Mouse (Mus musculus) kidney, postnatal 14 days (tissue): Measurements from ENCODE around the gene Pnma5.
"Not testable (repeated sequence)": the region's sequence is repeated elsewhere in the genome, so short reads cannot be mapped to it uniquely, and the experiment has no call there.

Experiments used
- DNase-seq: peaks from one replicate; pipeline ENCODE4 v3.0.0; 2022; ENCODE audit warnings: mixed read lengths

Gene Pnma5

DNA sequence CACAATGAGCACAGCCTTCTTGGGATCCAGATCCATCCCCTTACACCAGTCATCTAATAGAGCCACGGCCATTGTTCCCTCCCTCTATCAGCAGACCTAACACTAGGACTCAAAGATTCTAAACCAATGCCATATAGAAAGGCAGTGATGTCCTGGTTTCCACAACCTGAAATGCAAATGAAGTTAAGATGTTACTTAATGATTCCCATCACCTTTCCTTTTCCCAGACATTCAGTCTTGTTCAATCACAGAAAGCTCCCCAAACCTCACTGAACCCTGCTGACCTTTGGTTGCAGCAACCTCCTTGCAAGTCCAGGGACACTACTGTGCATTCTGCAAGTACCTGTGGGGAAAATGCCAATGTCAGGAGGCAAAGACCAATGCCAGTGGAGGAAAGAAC lies at the start of gene Pnma5:
TSS of gene Pnma5 (minus strand) at position 101 of the 400 bp plus-strand sequence.
- DNase-seq = no peak

DNA sequence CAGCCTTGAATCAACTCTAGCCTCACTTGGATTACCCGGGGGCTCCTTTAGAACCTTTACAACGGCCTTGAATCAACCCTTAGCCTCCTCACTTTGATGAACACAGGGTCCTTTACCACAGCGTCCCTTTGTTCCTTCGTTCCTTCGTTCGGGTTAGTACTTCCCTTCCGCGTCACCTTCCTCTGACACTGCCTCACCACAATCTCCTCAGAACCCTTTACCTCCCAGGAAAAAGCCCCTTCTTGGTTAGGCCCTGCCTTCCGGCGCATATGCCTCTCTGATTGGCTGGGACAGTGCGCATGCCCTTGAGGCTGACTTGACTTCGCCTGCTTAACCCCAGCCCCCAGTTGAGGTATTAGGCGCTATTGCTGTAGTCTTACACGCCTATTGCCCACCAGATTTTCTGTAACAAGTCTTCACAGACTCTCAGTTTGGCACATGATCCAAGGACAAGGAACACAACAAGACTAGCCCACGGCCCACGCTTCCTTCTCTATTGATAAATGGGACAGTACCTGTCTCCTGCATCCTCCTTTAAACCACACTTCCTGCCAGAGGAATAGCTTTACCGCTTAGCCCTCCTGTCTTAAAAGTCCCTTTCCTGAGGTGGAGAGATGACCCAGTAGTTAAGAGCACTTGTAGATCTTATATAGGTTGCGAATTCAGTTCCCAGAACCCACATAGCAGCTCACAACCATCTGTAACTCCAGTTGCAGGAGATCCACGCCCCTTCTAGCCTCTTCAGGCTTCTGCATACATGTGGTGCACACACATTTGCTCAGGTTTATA lies 45.6 kb upstream of the Pnma5 start, which contains the start of gene Xlr4a:
TSS of gene Xlr4a (minus strand) at position 212 of the 789 bp plus-strand sequence.
- DNase-seq = not testable (repeated sequence)

DNA sequence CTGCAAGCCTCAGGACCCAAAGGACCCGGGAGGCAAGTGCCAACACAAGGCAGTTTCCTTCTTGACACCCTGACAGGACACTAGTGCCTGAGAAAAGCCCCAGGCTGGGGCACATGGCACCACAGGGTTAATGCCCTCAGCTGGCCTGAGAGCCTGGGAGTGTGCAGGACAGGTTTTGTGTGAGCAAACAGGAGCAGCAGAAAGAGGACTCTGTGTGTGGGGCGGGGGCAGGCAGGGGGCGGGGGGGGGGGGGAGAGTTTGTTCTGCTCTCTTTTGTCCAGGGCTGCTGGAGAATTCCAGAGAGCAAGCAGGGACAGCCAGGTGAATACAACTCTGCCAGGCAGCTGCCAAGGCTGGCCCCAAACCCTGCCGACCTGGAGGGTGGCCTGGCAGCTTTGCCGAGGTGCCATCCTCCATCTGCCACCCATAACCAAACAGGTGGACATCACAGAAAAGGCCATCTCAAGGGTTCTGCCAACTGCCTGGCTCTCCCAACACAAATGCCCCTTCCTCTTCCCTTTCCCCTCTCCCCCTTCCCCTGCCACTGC lies 29.9 kb upstream of the Pnma5 start:
- not testable (repeated sequence) for DNase-seq

DNA sequence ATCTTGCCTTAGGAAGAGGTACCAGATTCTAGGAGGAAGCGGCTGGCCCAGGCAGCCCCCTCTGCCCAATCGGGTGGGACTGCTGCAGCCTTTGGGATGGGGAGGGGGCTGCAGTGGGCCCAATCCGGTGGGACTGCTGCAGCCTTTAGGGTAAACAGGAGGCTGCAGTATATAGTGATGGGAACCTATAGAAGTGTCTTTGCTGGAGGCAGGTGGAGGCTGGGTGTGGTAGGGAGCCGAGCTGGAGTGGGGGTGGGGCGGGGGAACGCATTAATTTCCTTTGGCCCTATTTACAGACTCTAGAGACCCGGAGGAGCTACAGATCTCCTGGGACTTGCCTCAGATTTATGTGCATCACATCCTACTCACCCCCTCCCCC lies 27.5 kb upstream of the Pnma5 start, which contains the start of gene Pnma3:
TSS of gene Pnma3 (plus strand) at position 373 of the 379 bp plus-strand sequence.
- no peak for DNase-seq

DNA sequence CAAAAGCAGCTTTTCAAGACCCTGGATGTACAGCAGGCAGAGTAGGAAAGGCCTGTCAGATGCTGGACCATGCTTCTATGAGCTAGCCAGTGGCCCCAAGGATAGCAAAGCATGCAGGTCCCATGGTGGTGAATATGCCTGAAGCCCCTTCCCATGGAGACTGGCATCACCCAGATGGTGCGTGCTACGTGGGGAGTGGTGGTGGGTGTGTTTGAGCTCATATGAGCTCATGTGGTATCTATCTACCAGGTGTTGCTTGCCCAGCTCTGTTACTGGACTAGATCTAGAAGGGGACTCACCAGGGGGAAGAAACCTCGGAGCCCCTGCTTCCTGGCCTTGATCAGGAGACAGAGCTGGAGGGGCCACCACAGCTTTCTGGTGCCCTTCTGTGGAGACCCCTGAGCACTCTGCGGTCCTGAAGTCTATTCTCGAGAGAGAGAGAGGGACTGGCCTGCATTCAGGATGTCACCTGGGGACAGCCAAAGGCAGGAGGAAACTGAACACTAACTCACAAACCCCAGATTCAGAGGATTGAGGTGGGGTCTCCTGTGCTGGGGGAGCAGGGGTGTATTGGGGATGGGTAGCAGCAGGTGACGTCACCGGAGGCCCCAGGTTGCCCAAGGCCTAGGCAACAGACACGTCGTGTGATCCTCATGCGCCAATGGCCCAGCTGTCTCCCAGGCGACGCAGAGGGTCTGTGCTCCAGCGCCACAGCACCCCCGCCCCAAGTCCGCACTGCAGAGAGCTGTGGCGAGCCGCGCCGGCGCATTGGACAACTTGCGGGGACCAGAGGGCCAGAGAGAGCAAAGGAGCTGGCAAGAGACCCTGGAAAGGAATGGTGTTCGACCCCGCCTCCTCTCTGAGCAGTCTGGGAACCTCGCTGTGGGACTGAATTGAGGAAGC lies 26.9 kb upstream of the Pnma5 start:
- DNase-seq = no peak

DNA sequence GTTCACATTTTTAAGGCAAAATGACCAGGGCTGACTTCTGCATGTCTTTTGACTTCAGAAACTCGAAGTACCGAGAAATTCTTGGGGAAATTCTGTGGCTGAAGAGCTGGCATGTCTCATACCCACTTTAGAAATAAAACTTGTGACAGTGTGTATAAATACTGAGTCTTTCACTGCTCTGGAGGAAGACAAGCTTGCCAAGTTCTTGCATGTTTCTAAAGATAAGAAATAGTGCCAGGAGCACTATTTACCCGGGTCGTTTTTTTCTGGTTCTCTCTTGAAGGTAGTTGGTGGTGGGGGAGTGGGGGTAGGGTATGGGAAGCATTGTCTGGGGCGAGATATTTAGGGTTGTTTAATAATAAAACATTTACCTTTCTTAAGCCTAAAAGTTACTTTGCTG lies 25.4 kb upstream of the Pnma5 start:
- no peak for DNase-seq

DNA sequence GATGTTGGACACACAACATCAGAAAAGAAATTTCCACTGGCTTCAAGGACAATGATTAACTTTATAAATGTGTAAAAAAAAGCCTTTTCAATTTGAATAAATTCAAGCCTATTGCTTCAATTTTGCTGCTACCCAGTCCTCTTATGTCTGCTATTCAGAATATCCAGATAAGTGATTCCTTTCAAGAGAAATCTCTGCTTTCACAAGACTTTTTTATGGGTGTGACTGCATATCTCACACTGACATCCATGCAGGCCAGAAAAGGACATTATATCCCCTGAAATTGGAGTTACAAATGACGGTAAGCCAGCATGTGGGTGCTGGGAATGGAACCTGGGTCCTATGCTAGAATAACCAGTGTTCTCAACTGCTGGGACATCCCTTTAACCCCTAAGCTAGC lies 24.6 kb upstream of the Pnma5 start:
- no peak for DNase-seq

DNA sequence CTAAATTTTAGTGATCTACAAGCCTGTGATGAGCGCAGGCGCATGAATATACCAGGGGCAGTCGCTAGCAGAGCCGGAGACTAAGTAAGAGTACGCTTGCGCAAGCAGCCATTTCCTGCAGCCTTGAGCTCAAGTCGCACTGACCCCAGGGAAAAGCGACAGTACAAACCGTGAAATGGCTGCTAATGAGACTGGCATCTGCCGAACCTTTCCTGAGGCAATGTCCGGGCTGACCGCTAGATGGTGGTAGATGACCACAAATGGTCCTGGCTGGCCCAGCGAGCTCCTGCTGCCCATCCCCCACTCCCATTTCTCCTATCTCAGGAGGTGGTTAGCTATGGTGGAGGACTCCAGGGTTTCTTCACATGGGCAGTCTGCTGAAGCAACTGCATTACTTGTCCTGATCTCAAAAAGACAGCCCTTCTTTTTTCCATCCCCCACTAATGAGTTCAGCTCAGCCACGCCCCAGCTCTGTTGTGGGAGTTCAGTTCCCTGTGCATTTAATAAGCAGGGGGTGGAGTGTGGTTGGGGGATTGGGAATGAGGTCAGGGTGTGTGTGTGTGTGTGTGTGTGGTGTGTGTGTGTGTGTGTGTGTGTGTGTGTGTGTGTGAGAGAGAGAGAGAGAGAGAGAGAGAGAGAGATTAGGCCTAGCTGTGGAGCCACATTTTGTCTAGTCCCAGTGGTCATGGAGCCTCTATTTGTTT lies 17.1 kb upstream of the Pnma5 start:
- peak; percentile 93 for DNase-seq

DNA sequence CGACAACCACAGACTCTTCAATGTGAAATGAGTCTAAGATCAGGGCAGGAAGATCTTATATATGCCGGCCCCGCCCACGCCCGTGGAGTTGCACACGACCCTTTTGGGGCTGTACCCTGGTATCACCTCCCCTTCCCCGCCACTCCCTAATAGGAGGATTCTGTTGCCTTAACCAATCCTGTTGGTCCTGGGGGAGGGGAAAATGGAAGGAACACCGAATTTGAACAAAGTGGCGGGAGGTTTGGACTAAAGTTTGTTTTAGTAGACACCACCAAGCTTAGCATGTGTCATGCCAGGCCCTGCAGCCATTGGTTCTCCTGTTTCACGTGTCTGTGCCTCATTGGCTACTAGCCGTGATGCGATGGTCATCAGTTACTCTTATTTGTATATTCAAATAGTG lies 2.8 kb upstream of the Pnma5 start:
- no peak for DNase-seq

DNA sequence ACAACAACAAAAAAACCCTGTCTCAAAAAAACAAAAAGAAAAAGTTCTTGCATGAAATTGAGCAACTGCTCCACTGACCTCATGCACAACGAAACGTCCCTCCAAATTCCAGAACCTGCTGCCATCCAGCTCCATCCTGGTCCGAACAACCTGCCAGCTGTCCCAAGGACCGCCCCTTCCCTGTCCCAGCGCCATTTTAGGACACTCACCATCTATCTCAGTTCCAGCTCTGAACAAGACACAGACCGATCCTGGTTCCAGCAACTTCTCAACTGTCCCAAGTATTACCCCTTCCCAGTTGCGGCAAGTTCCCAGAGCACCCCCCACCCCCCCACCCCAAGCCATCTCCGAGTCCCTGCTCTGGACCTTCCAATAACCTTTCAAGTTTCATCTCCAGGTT lies 1.9 kb upstream of the Pnma5 start:
- DNase-seq = no peak

DNA sequence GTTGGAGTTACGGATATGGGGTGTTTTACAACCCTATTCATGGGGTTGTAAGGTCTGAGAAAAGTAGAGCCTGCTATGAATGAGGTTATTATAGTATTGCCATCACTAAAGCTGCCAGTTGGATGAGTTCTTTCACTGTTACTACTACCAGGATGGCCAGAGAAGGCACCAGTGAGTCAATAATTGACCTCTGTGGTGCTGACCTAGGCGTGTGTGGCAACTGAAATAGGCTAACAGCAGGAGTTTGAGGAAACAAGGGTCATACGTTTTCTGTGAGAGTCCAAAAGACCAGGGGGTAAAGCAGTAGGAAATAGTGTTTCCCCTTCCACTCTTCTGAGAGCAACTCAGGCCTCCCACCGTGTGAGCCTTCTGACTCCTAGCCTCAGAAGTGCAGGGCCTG lies 24.1 kb downstream of the Pnma5 start:
- DNase-seq = no peak

DNA sequence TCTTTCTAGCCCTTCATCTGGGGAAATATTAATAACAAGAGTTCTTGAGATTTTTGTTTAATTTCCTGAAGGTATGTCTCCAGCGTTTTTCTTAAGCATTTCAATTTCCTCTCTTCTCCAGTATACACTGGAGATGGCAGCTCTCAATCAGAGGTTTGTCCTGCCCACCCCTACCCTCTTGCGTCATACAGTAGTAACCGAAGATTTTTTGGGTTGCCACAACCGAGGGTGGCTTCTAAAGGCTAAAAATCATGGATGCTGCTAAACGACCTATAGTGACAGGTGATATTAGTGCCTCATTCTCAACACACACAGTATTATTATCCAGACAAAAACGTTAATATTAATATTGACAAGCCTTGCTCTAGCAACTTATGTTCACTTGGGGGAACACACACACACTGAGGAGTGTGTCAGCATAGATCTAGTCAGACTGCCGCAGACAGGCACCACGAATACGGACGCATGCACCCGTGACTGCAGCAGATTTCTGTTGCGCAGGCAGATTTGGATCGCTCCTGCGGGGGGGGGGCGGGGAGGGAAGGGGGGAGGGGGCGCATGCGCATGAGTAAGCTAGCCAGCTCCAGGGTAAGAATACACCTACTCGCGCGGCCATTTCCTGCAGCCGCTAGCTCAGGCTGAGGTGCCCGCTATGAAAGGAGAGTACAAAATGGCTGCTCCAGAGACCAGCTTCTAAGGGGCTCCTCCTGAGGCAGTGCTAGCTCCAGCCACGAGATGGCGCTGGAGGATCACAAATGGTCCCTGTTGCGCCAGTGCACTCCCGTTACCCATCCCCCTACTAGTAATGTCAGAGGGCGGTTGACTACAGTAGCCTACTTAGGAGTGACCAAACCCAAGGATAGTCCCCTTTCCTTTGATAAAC lies 29.1 kb downstream of the Pnma5 start:
- peak; percentile 94 for DNase-seq

DNA sequence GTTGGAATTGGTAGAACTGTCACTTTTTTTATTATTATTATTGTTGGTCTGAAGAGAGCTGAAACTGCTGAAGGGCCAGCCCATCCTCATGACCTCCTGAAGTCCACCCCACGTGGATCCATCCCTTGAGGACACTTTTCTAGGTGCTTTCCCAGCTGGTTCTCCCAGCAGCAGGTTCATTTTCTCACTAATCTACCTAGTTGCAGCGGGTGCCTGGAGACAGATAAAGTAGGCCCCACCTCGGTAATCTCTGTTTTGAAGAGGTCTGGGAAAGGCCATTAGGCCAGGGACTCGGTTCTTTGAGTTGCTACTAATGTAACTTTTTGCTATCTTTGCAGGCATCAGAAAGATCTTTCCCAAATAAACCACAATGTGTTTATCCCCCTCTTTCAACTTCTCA lies 31.2 kb downstream of the Pnma5 start:
- DNase-seq = no peak

DNA sequence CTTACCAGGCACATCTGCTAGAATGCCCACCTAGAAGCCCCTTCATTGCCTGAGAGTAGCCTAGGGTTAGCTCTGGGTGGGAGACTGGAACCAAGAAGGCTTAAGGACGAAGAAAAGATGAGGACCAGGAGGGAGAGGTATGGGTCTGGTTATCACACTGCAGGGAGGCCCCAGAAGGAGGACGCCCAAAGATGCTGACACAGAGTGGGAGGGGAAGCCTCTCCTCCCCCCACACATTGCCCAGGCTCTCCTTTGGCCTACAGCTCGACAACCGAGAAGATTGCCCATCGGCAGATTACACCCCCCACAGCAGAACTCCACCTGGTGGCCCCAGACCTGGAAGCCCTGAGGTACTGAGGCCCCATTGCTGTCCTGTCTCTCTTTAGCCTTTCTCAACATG lies 33.8 kb downstream of the Pnma5 start:
- no peak for DNase-seq

DNA sequence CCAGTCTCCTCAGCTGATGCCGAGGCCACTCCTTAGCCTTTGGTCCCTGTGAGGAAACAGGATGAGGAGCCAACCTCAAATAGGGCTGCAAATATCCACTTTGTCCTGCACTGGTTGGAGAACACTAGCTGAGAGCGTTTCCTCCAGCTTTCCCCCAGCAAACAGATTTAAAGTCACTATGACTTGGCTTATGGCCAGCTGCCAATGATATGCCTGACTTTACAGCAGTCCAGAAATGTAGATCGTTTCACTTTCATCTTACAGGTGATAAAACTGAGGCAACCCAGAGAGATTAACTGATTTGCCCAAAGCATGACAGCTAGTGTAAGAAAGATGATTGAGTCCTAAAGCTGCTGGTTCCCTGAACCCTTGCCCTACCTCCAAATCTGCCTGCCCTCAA lies 41.4 kb downstream of the Pnma5 start:
- DNase-seq = peak; percentile 7

DNA sequence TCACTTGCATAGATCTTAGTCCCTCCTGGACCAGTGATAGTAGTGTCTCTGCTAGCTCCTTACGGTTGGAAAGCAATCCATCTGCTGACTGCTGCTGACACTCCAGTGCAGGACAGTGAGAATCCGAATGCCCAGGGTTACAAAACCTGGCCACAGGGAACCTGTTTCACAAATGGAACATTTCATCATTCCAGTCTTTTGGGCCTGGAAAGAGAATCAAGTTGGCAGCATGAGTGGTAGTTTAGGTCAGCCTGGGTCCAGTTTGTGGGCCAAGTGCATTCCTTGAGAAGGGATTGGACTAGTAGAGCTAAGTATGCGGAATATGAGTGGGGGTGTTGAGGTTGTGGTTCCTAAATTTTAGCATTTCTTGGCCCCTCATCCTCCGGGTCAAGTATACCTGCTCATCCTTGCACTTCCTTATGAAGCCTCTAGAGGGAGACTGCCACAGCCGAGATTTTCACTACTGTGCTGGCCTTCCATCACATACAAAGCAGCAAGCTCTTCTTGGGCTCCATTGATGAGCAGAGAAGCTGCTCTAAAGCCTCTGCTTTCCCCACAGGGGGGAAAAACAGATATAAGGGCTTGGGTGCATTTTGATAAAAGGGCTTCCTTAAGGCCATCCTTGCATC lies 44.5 kb downstream of the Pnma5 start:
- no peak for DNase-seq

DNA sequence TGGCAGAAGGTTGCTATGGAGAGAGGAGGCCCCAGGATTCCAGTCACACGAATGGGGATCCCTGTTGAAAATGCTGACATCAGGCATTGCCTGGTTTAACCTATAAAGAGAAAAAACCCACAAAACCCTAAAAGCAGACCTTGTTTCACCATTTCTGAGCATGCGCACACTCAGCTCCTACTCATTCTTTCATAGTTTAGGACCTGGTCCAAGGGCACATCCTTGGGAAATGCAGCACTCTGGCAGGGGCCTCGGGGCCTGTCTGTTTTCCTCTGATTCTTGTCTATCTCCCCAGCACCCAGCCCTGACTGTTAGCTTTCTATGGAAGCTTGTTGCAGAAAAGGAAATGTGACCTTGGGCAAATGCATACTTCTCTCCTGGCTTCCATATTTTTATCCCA lies 46.3 kb downstream of the Pnma5 start:
- no peak for DNase-seq

DNA sequence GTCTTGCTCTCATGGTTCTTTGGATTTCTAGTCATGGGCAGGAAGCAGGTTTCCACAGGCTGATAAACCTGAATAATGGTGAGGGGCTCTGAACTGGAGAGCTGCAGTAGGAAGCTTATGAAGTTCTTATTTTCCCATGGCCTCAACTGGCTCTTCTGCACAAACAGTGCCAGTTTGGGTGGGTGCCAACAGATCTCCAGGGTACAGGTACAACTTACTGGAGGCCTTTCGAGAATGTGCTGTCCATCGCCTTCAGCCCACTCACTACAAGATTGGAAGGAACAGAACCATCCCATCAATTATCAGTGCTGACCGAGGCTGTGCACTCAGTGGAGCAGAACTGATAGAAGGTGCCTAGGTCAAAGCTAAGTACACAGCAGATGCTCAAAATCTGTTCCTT lies 48.5 kb downstream of the Pnma5 start:
- DNase-seq = no peak

DNA sequence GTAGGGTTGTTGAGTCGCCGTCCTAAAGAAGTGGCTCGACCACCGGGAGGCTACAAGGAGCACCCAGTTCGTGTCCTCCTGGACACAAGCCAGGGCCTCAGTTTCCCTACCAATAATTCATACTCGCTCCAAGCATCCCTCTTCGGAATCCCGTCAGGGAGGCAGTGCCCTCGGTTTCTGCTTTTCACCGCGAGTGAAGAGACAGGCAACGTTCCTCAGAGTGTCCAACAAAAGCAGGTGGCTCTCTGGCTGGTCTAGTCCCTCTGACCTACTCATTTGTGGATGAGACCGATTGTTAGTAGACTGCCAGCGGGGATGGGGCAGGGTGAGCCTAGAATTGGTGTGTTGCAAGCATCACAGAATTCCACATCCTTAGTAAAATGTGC lies 49.4 kb downstream of the Pnma5 start:
- no peak for DNase-seq

DNA sequence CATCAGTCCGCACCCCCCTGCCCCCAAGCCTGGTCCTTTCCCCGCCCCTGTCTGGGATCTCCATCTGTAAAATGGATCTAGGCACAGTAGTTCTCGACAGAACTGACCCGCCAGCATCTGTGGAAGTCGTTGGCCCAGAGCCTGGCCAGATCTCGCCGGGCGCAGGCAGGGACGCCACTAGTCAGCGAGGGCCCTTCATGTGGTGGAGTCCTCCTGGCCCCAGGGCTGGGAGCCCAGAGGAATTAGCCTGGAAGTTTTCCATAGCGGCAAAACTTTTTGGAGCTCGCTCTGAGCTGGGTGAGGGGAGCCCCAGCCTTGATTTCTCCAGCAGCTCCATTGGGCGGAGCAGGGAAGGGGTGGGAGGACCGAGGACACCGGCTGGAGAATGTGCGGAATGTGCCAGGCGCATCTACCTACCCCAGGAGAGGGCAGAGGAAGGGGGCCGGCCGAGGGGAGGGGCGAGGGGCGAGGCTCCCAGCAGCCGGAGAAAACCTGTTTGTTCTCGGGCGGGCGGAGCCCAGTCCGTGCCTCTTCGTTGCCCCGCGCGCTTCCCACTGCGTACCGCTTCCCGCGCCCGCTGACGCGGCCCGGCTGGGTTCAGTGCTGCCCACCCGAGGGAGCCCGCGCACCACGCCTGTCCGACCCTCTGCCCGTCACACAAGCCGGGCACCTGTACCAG lies 49.9 kb downstream of the Pnma5 start, which contains the start of gene Zfp185:
TSS of gene Zfp185 (plus strand) at position 499 of the 679 bp plus-strand sequence.
- DNase-seq = peak; percentile 80

DNA sequence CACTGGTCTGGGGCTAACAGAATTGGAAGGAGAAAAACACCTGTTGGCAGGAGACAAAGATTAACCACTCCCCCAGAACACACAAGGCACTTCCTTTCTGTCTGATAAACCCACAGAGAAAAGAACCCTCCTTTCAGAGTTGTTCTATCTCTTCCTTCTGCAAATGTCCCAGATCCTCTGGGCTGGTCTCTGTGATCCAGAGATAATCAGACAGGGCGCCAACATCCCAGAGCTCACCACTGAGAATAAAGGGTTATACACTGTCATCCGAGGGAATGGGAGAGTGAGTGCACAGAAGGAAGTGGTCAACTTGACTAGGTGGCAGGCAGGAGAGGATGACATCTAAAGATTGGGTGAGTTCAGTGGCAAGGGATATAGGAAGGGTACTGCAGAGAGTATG lies 51.3 kb downstream of the Pnma5 start:
- no peak for DNase-seq
